Mouse (Mus musculus): ENCODE measurements around the gene Mapk11. TPM values are rescaled to one million over a fixed set of nuclear protein-coding genes. Genes with fewer than 3 reads are reported as not detected.

The Mapk11 gene
- polyA plus RNA-seq, 1 experiment: 7.3 TPM

DNA sequence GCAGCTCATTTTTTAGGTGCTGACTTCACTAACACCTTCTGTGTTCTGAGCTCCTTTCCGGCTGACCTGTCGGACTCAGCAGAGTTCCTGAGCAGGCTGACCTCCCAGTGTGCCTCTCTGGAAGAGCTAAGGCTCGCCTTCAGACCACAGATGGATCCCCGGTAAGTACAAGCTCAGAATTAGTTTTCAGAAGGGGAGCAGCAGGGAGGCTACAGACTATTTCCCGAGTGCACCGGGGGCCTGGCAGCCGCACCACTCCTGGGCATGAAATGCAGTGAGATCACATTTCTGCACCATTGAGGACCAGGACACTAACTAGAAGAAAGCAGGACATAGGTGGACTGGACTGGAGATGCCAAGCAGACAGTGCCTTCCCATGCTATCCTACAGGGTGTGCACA is 50.8 kb downstream of the Mapk11 start:
- Histone ChIP-seq H3K27ac (ENCODE audit: insufficient read depth, low read length) (no peak overlapping the region), H3K4me1 (ENCODE audit: control insufficient read depth, insufficient read depth, low read length) (no peaks in the 10 kb centered on the region), H3K4me3 (ENCODE audit: insufficient read depth, low read length) (no peak overlapping the region)
- no peak for TF ChIP-seq POLR2A (IDR thresholded peaks at IDR 0.05; ENCODE audit: low read depth, low read length)
- TF ChIP-seq CTCF (IDR thresholded peaks at IDR 0.05; ENCODE audit: borderline replicate concordance, insufficient read depth, low read length): no peak

- no peak overlapping the region for H3K27ac ChIP-seq (ENCODE audit: insufficient read depth, low read length)
- TF ChIP-seq CTCF (IDR thresholded peaks at IDR 0.05; ENCODE audit: borderline replicate concordance, insufficient read depth, low read length) (no peak), POLR2A (IDR thresholded peaks at IDR 0.05; ENCODE audit: low read depth, low read length) (no peak)
Measured at GRCm38 (mm10) chr15:89097450-89097849, 52.0 kb downstream of the Mapk11 start.

More at GRCm38 (mm10) chr15:89097450-89097849, 52.0 kb downstream of the Mapk11 start:
- no peak overlapping the region for H3K4me3 ChIP-seq (ENCODE audit: insufficient read depth, low read length)
- no peaks in the 10 kb centered on the region for H3K4me1 ChIP-seq (ENCODE audit: control insufficient read depth, insufficient read depth, low read length)

Other genes with a start within 250 kb of the Mapk11 start
- not detected in 2 replicates for gene Ttll8, start 195.2 kb downstream of the Mapk11 start, polyA plus RNA-seq (2011; ENCODE audit: insufficient read length, low read depth, missing spikeins)
- gene Mlc1, start 170.6 kb downstream of the Mapk11 start, polyA plus RNA-seq (2011; ENCODE audit: insufficient read length, low read depth, missing spikeins): 0.79 TPM in 1 of 2 replicates, not detected in the other
- gene Mov10l1, start 166.7 kb downstream of the Mapk11 start, polyA plus RNA-seq (2011; ENCODE audit: insufficient read length, low read depth, missing spikeins): not detected in 2 replicates
- gene Panx2, start 89.9 kb downstream of the Mapk11 start, polyA plus RNA-seq (2011; ENCODE audit: insufficient read length, low read depth, missing spikeins): not detected in 2 replicates
- 18.1 and 20.5 TPM in 2 replicates for gene Trabd, start 74.5 kb downstream of the Mapk11 start, polyA plus RNA-seq (2011; ENCODE audit: insufficient read length, low read depth, missing spikeins)
- gene Selenoo, start 60.5 kb downstream of the Mapk11 start, polyA plus RNA-seq (2011; ENCODE audit: insufficient read length, low read depth, missing spikeins): 14.5 and 17.6 TPM in 2 replicates
- gene Tubgcp6, start 26.5 kb downstream of the Mapk11 start, polyA plus RNA-seq (2011; ENCODE audit: insufficient read length, low read depth, missing spikeins): 13.5 and 14.2 TPM in 2 replicates
- gene Hdac10, start 20.9 kb downstream of the Mapk11 start, polyA plus RNA-seq (2011; ENCODE audit: insufficient read length, low read depth, missing spikeins): 6.4 and 7.2 TPM in 2 replicates
- 10.1 and 16.4 TPM in 2 replicates for gene Mapk12, start 8.9 kb downstream of the Mapk11 start, polyA plus RNA-seq (2011; ENCODE audit: insufficient read length, low read depth, missing spikeins)
- 194 and 237 TPM in 2 replicates for gene Plxnb2, start 31.2 kb upstream of the Mapk11 start, polyA plus RNA-seq (2011; ENCODE audit: insufficient read length, low read depth, missing spikeins)
- 3.1 and 4.2 TPM in 2 replicates for gene Dennd6b, start 46.9 kb upstream of the Mapk11 start, polyA plus RNA-seq (2011; ENCODE audit: insufficient read length, low read depth, missing spikeins)
- gene Ppp6r2, start 61.9 kb upstream of the Mapk11 start, polyA plus RNA-seq (2011; ENCODE audit: insufficient read length, low read depth, missing spikeins): 32.4 and 43.1 TPM in 2 replicates
- 75.9 and 95.7 TPM in 2 replicates for gene Sbf1, start 165.7 kb upstream of the Mapk11 start, polyA plus RNA-seq (2011; ENCODE audit: insufficient read length, low read depth, missing spikeins)
- gene Adm2, start 173.1 kb upstream of the Mapk11 start, polyA plus RNA-seq (2011; ENCODE audit: insufficient read length, low read depth, missing spikeins): 7.7 and 8.4 TPM in 2 replicates
- not detected in 2 replicates for gene Miox, start 184.8 kb upstream of the Mapk11 start, polyA plus RNA-seq (2011; ENCODE audit: insufficient read length, low read depth, missing spikeins)
- gene Lmf2, start 206.0 kb upstream of the Mapk11 start, polyA plus RNA-seq (2011; ENCODE audit: insufficient read length, low read depth, missing spikeins): 82.5 and 83.0 TPM in 2 replicates
- 58.9 and 94.2 TPM in 2 replicates for gene Ncaph2, start 206.1 kb upstream of the Mapk11 start, polyA plus RNA-seq (2011; ENCODE audit: insufficient read length, low read depth, missing spikeins)
- gene Sco2, start 224.2 kb upstream of the Mapk11 start, polyA plus RNA-seq (2011; ENCODE audit: insufficient read length, low read depth, missing spikeins): 13.8 and 14.1 TPM in 2 replicates
- not detected in 2 replicates for gene Tymp, start 227.4 kb upstream of the Mapk11 start, polyA plus RNA-seq (2011; ENCODE audit: insufficient read length, low read depth, missing spikeins)
- not detected in 2 replicates for gene Odf3b, start 229.7 kb upstream of the Mapk11 start, polyA plus RNA-seq (2011; ENCODE audit: insufficient read length, low read depth, missing spikeins)
- gene Klhdc7b, start 235.3 kb upstream of the Mapk11 start, polyA plus RNA-seq (2011; ENCODE audit: insufficient read length, low read depth, missing spikeins): not detected in 2 replicates